Mouse (Mus musculus): ENCODE measurements around the gene Rgs9. TPM values are rescaled to one million over a fixed set of nuclear protein-coding genes. Genes with fewer than 3 reads are reported as not detected.

The Rgs9 gene
- total RNA-seq, 2 experiments from 2014 or later, result 10.8 to 11.3 TPM

DNA sequence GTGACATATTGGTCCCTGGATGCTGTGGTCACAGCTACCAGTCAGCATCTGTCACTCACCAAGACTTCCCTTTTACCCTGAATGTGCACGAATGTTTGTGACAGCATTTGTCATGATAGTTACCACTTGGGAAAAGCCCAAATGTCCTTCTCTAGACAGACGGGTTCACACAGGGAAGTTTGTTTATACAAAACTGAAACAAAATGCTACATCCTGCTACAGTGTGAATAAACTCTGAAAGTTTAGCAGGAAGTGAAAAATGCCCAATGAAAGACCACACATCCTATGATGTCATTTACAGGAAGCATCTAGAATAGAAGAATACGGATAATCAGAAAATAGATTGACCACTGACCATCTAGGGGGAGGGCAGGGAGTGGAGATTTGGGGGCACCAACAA lies 51.0 kb downstream of the Rgs9 start:
- no peak for DNase-seq (ENCODE audit: low spot score in 2 of 2)

- no peak for DNase-seq (ENCODE audit: low spot score in 2 of 2)
Measured at GRCm38 (mm10) chr11:109244635-109245360, 53.1 kb downstream of the Rgs9 start.

GRCm38 (mm10) chr11:109240126-109240525 lies 57.8 kb downstream of the Rgs9 start:
- DNase-seq (ENCODE audit: low spot score in 2 of 2), result no peak

GRCm38 (mm10) chr11:109238671-109239070 lies 59.3 kb downstream of the Rgs9 start:
- DNase-seq (ENCODE audit: low spot score in 2 of 2), result no peak

- no peak for DNase-seq (ENCODE audit: low spot score in 2 of 2)
Measured at GRCm38 (mm10) chr11:109237796-109238195, 60.1 kb downstream of the Rgs9 start.

DNA sequence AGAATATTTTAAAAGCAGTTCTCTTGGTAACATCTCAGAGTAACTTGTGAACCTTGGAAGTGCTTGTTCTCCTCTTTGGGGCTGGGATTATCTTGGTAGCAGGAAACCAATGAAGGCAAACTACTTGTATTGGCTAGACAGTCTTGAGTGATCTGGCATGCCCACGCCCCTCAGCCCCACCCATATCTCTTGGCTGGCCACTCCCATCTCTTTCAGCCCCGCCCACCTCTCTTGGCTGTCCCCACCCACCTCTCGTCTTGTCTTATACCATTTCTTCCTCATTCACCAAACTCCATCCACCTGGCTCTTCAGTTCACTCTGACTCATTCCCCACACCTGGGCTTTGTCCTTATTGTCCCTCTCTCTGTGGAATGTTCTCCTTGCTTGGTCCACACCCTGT lies 64.3 kb downstream of the Rgs9 start:
- no peak for DNase-seq (ENCODE audit: low spot score in 2 of 2)

- no peak for DNase-seq (ENCODE audit: low spot score in 2 of 2)
Measured at GRCm38 (mm10) chr11:109232811-109233210, 65.1 kb downstream of the Rgs9 start.

DNA sequence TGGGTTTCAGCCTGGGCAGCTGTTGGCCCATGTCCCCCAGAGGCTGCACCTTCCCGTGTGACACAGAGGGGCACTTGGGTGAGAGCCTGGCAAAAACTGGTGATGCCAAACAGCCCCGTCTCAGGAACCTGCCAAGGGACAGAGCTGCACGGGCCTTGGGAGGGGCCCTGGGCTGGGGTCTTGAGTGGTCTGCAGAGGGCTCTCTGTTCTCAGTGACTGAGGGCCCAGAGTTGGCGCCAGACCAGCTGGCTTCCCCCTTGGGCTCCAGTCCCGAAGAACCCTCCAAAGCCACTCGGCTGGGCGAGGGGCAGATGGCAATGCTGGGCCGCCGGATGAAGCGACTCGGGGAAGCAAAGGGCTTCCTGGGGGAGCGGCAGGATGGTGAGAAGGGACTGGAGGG lies 70.8 kb downstream of the Rgs9 start:
- no peak for DNase-seq (ENCODE audit: low spot score in 2 of 2)

- DNase-seq (ENCODE audit: low spot score in 2 of 2), result no peak
Measured at GRCm38 (mm10) chr11:109221209-109222007, 76.5 kb downstream of the Rgs9 start.

DNA sequence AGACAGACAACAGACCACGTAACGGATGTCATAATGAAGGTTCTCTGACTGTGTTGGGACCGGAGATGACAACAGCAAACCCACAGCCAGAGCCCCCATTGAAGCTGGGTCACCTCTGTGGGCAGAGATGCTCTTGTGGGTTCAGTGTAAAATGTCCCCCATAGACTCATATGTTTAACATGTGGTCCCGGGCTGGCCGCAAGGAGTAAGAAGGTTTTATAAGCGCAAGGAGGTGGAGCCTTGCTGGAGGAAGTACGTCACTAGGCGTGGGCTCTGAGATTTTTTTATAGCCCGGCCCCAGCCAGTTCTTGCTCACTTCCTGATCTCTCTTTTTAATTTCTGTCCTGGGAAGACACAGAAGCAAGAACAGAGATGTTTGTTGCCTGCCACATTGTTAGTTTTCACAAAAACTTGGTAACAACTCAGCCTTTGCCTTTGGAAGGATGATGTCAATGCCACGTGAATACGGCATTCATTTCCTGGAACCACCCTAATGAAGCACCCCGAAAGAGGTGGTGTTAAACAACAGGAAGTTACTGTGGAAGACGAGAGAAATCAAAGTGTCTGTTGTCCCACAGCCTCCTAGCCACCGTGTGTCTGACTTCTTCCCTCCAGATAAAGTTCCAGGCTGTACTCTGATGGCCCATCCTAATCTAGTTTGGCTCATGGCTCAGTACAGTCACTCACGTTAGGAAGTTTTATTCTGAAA lies 79.1 kb downstream of the Rgs9 start:
- no peak for DNase-seq (ENCODE audit: low spot score in 2 of 2)

- no peak for DNase-seq (ENCODE audit: low spot score in 2 of 2)
Measured at GRCm38 (mm10) chr11:109217827-109218536, 79.9 kb downstream of the Rgs9 start.

GRCm38 (mm10) chr11:109210772-109211171 lies 87.2 kb downstream of the Rgs9 start:
- DNase-seq (ENCODE audit: low spot score in 2 of 2), result no peak

DNA sequence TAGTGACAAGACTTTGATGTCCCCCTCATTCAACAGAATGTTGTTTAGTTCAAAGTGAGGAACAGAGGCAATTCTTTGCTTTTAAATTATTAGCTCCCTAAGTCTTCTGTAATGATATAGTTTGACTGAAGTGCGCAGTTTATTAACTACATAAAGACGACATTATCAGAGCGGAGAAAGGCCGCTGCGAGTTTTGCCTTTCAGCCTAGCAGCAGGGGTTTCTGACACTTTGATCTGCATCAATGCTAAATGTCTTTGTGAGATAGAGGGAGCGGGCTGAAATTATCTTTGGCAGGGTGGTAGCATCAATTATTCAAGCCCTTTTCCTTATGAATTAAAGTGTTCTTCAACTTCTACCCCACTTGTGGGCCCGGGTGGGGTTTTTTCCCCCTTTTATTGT lies 87.6 kb downstream of the Rgs9 start:
- DNase-seq (ENCODE audit: low spot score in 2 of 2), result no peak

DNA sequence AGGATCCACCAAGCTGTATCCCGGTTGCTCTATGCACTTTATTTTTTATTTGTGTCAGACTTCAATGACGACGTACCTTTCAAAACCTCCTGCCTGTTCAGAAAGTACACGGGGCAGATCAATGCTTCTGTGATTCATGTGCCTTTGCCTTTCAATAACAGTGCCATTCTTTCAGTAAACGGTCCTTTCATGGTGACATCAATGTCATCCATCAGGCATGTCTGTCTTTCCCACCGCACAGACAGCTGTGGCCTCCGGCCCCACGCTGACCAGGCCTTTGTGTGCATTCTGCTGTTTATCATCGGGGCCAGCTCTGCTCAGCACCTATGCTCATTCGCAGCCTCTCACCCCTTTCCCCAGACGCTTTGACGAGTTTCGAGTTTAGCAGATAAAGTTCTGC lies 91.2 kb downstream of the Rgs9 start:
- no peak for DNase-seq (ENCODE audit: low spot score in 2 of 2)

- DNase-seq (ENCODE audit: low spot score in 2 of 2), result no peak
Measured at GRCm38 (mm10) chr11:109206028-109206427, 91.9 kb downstream of the Rgs9 start.

GRCm38 (mm10) chr11:109199612-109200293 lies 98.2 kb downstream of the Rgs9 start:
- no peak for DNase-seq (ENCODE audit: low spot score in 2 of 2)

- peak; percentile 46 to 63 for DNase-seq (ENCODE audit: low spot score in 2 of 2)
Measured at GRCm38 (mm10) chr11:109192673-109193557, 105.0 kb downstream of the Rgs9 start.

DNA sequence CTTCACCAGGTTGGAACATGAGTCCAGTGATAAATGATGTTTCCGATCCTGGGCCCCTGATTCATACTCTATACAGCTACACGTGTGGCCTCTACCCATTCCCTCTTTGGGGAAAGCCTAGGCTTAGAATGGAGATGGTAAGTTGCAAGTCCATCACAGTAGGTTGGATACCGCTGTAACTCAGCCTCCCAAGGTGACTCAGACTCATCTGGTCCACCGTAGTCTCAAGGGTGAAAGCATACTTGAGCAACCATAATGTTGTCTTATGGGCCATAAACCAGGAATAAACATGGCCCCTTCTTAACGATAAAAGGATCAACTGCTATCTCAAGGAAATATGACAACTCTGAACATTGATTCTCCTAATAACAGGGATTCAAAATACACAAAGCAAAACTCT lies 109.7 kb downstream of the Rgs9 start:
- no peak for DNase-seq (ENCODE audit: low spot score in 2 of 2)

- no peak for DNase-seq (ENCODE audit: low spot score in 2 of 2)
Measured at GRCm38 (mm10) chr11:109187631-109188184, 110.2 kb downstream of the Rgs9 start.
